Mouse (Mus musculus) intestine, embryonic 15.5 days (tissue): ENCODE data around the gene 1700001K19Rik. TPM values are rescaled to one million over a fixed set of nuclear protein-coding genes. Genes with fewer than 3 reads are reported as not detected.
A peak's percentile ranks its signal among the peaks of the same experiment; 100 is the strongest.
"Not testable (repeated sequence)": the region's sequence is repeated elsewhere in the genome, so short reads cannot be mapped to it uniquely, and the experiment has no call there.

Source experiments
- ATAC-seq: fragments of 200-750 bp; cut with Nextera tagmentation; 2 replicates; pipeline ENCODE4 v1.8.0; 2017; ENCODE audit warnings: moderate TSS enrichment, moderate library complexity
- H3K27ac ChIP-seq: fragments of 300-500 bp; sonication (generic); 2 replicates; pipeline ENCODE4 v1.5.1; 2015; ENCODE audit warnings: mild to moderate bottlenecking, inconsistent platforms
- H3K27me3 ChIP-seq: fragments of 300-500 bp; sonication (generic); replicated peaks from 2 replicates; pipeline ENCODE4 v1.6.1; 2015; ENCODE audit warnings: inconsistent platforms
- H3K36me3 ChIP-seq: fragments of 300-500 bp; sonication (generic); 2 replicates; pipeline ENCODE4 v1.6.1; 2015; ENCODE audit warnings: inconsistent platforms
- H3K4me1 ChIP-seq: fragments of 300-500 bp; sonication (generic); replicated peaks from 2 replicates; pipeline ENCODE4 v1.6.1; 2015; ENCODE audit warnings: inconsistent platforms
- H3K4me2 ChIP-seq: fragments of 300-500 bp; sonication (generic); replicated peaks from 2 replicates; pipeline ENCODE4 v1.6.1; 2015; ENCODE audit warnings: mild to moderate bottlenecking, inconsistent platforms
- H3K4me3 ChIP-seq: fragments of 300-500 bp; sonication (generic); replicated peaks from 2 replicates; pipeline ENCODE4 v1.5.1; 2015; ENCODE audit warnings: inconsistent platforms
- H3K9ac ChIP-seq: fragments of 300-500 bp; sonication (generic); 2 replicates; pipeline ENCODE4 v1.6.1; 2015; ENCODE audit warnings: inconsistent platforms
- H3K9me3 ChIP-seq: fragments of 300-500 bp; sonication (generic); 2 replicates; pipeline ENCODE4 v1.6.1; 2016; ENCODE audit warnings: inconsistent platforms
- WGBS: fragments of 180-500 bp; shearing (Covaris S2); methylation state at CpG from one replicate; pipeline ENCODE4 v1.1.7; 2015; 5-methylcytosine and 5-hydroxymethylcytosine counted together
- polyA plus RNA-seq: library from polyadenylated mRNA; unstranded; fragments of >200 nt; fragmentation: Nextera tagmentation; extraction: Ambion mirVana; gene quantifications from 2 replicates; pipeline ENCODE4 v1.2.1, GENCODE M21; 2015

The 1700001K19Rik gene
- polyA plus RNA-seq, 1 experiment from 2014 or later: not detected

GRCm38 (mm10) chr12:110703008-110703471 lies 20.6 kb upstream of the 1700001K19Rik start:
- no peak overlapping the region for H3K4me2 ChIP-seq
- peak; percentile 65 for ATAC-seq
- H3K27ac ChIP-seq: no peak overlapping the region
- peaks cover 5% of the 10 kb centered on the region for H3K4me1 ChIP-seq
- H3K36me3 ChIP-seq: no peaks in the 10 kb centered on the region
- H3K9me3 ChIP-seq: no peaks in the 10 kb centered on the region
- H3K27me3 ChIP-seq: no peaks in the 10 kb centered on the region
- no peak overlapping the region for H3K9ac ChIP-seq
- 29% methylated on average over 8 of the region's 8 CpGs for WGBS
- no peak overlapping the region for H3K4me3 ChIP-seq

- H3K4me3 ChIP-seq: no peak within 1 kb of the TSS
- H3K9ac ChIP-seq: no peak within 1 kb of the TSS; the same call in 1 of the 2 replicates
- H3K4me1 ChIP-seq: peaks cover 5% of the 10 kb centered on the region
- no peak for ATAC-seq
- no peaks in the 10 kb centered on the region for H3K27me3 ChIP-seq
- no peaks in the 10 kb centered on the region for H3K9me3 ChIP-seq
- H3K27ac ChIP-seq: 0 out of 2 replicates have a peak within 1 kb of the TSS, but pooled peaks have one; percentile 36
- H3K36me3 ChIP-seq: no peaks in the 10 kb centered on the region
- H3K4me2 ChIP-seq: no peak within 1 kb of the TSS
- WGBS: 47% methylated on average over 4 of the region's 4 CpGs
Observed at GRCm38 (mm10) chr12:110702556-110702955, 20.1 kb upstream of the 1700001K19Rik start, which contains the start of gene Hsp90aa1. Hsp90aa1 (minus strand) TSS chr12:110702728.

- H3K27ac ChIP-seq: 0 out of 2 replicates have a peak overlapping the region, but pooled peaks have one; percentile 36
- not testable (repeated sequence) for H3K4me1 ChIP-seq, H3K9me3 ChIP-seq, H3K4me2 ChIP-seq, H3K36me3 ChIP-seq, H3K4me3 ChIP-seq, H3K9ac ChIP-seq, H3K27me3 ChIP-seq
- ATAC-seq: peak; percentile 54
- WGBS: 26% methylated on average over 3 of the region's 3 CpGs
Observed at GRCm38 (mm10) chr12:110701363-110701762, 18.9 kb upstream of the 1700001K19Rik start.

GRCm38 (mm10) chr12:110700730-110701129 lies 18.3 kb upstream of the 1700001K19Rik start:
- no peaks in the 10 kb centered on the region for H3K36me3 ChIP-seq
- WGBS: 56% methylated on average over 2 of the region's 2 CpGs
- H3K27ac ChIP-seq: no peak overlapping the region
- no peak overlapping the region for H3K4me2 ChIP-seq
- no peaks in the 10 kb centered on the region for H3K9me3 ChIP-seq
- H3K9ac ChIP-seq: no peak overlapping the region; the same call in 1 of the 2 replicates
- no peak overlapping the region for H3K4me3 ChIP-seq
- H3K4me1 ChIP-seq: peaks cover 5% of the 10 kb centered on the region; the same call in 1 of the 2 replicates
- H3K27me3 ChIP-seq: no peaks in the 10 kb centered on the region
- ATAC-seq: no peak

- Histone ChIP-seq H3K27ac (no peak overlapping the region), H3K36me3 (peaks cover 4% of the 10 kb centered on the region; the same call in 1 of the 2 replicates), H3K4me1 (peaks cover 11% of the 10 kb centered on the region; the same call in 1 of the 2 replicates), H3K4me2 (no peak overlapping the region), H3K27me3 (no peaks in the 10 kb centered on the region), H3K9ac (no peak overlapping the region), H3K9me3 (no peaks in the 10 kb centered on the region), H3K4me3 (no peak overlapping the region)
- ATAC-seq: no peak
- WGBS: 46% methylated on average over 2 of the region's 2 CpGs
Observed at GRCm38 (mm10) chr12:110699171-110699547, 16.7 kb upstream of the 1700001K19Rik start.

- H3K9ac ChIP-seq: no peak overlapping the region
- ATAC-seq: no peak
- H3K36me3 ChIP-seq: peaks cover 4% of the 10 kb centered on the region; the same call in 1 of the 2 replicates
Observed at GRCm38 (mm10) chr12:110698523-110699170, 16.2 kb upstream of the 1700001K19Rik start.

GRCm38 (mm10) chr12:110698080-110698479 lies 15.7 kb upstream of the 1700001K19Rik start:
- Histone ChIP-seq H3K27me3 (no peaks in the 10 kb centered on the region), H3K4me1 (peaks cover 10% of the 10 kb centered on the region; the same call in 1 of the 2 replicates), H3K9ac (no peak overlapping the region), H3K9me3 (no peaks in the 10 kb centered on the region), H3K36me3 (peaks cover 4% of the 10 kb centered on the region; the same call in 1 of the 2 replicates), H3K4me2 (no peak overlapping the region), H3K27ac (0 out of 2 replicates have a peak overlapping the region, but pooled peaks have one; percentile 17), H3K4me3 (no peak overlapping the region)
- WGBS: 93% methylated on average over 1 of the region's 1 CpGs
- no peak for ATAC-seq

More at GRCm38 (mm10) chr12:110698523-110699170, 16.2 kb upstream of the 1700001K19Rik start:
- Histone ChIP-seq H3K4me2 (no peak overlapping the region), H3K27me3 (no peaks in the 10 kb centered on the region), H3K9me3 (no peaks in the 10 kb centered on the region), H3K27ac (0 out of 2 replicates have a peak overlapping the region, but pooled peaks have one; percentile 17), H3K4me1 (peaks cover 11% of the 10 kb centered on the region; the same call in 1 of the 2 replicates), H3K4me3 (no peak overlapping the region)
- 40% methylated on average over 15 of the region's 15 CpGs for WGBS

GRCm38 (mm10) chr12:110697457-110697856 lies 15.0 kb upstream of the 1700001K19Rik start:
- Histone ChIP-seq H3K4me2 (no peak overlapping the region), H3K27me3 (no peaks in the 10 kb centered on the region), H3K36me3 (peaks cover 6% of the 10 kb centered on the region; the same call in 1 of the 2 replicates), H3K9me3 (no peaks in the 10 kb centered on the region), H3K4me1 (peaks cover 9% of the 10 kb centered on the region; the same call in 1 of the 2 replicates), H3K27ac (no peak overlapping the region), H3K9ac (no peak overlapping the region), H3K4me3 (no peak overlapping the region)
- WGBS: 73% methylated on average over 5 of the region's 5 CpGs
- ATAC-seq: no peak

GRCm38 (mm10) chr12:110696975-110697400 lies 14.6 kb upstream of the 1700001K19Rik start:
- Histone ChIP-seq H3K36me3 (peaks cover 6% of the 10 kb centered on the region; the same call in 1 of the 2 replicates), H3K4me2 (peak overlapping the region; percentile 79), H3K9me3 (no peaks in the 10 kb centered on the region), H3K27me3 (no peaks in the 10 kb centered on the region), H3K9ac (peak overlapping the region; percentile 91), H3K4me1 (peaks cover 9% of the 10 kb centered on the region; the same call in 1 of the 2 replicates), H3K4me3 (peak overlapping the region; percentile 100), H3K27ac (peak overlapping the region; percentile 86)
- no peak for ATAC-seq
- 46% methylated on average over 9 of the region's 9 CpGs for WGBS

- H3K27ac ChIP-seq: peak overlapping the region; percentile 92
- peaks cover 9% of the 10 kb centered on the region; the same call in 1 of the 2 replicates for H3K4me1 ChIP-seq
- peaks cover 11% of the 10 kb centered on the region; the same call in 1 of the 2 replicates for H3K36me3 ChIP-seq
- peak overlapping the region; percentile 100 for H3K9ac ChIP-seq
- ATAC-seq: peak; percentile 97
- no peaks in the 10 kb centered on the region for H3K9me3 ChIP-seq
- no peaks in the 10 kb centered on the region for H3K27me3 ChIP-seq
- peak overlapping the region; percentile 79 for H3K4me2 ChIP-seq
- H3K4me3 ChIP-seq: peak overlapping the region; percentile 100
- WGBS: under 1% methylated on average over 89 of the region's 89 CpGs
Observed at GRCm38 (mm10) chr12:110696173-110696974, 14.0 kb upstream of the 1700001K19Rik start.

GRCm38 (mm10) chr12:110695676-110696171 lies 13.3 kb upstream of the 1700001K19Rik start:
- H3K4me2 ChIP-seq: peak overlapping the region; percentile 57
- no peaks in the 10 kb centered on the region for H3K27me3 ChIP-seq
- peak overlapping the region; percentile 92 for H3K27ac ChIP-seq
- peak overlapping the region; percentile 100 for H3K9ac ChIP-seq
- ATAC-seq: peak; percentile 76
- no peaks in the 10 kb centered on the region for H3K9me3 ChIP-seq
- WGBS: under 1% methylated on average over 55 of the region's 55 CpGs
- H3K4me1 ChIP-seq: peaks cover 9% of the 10 kb centered on the region; the same call in 1 of the 2 replicates
- peak overlapping the region; percentile 100 for H3K4me3 ChIP-seq
- H3K36me3 ChIP-seq: peaks cover 11% of the 10 kb centered on the region; the same call in 1 of the 2 replicates
